Mouse (Mus musculus) cerebellum, adult 2 months (tissue): ENCODE results near the gene Anks4b.

Source experiments
- CTCF ChIP-seq: fragments of 200-500 bp; IDR thresholded peaks from 2 replicates; pipeline ENCODE4 v1.5.1; 2011; ENCODE audit warnings: low read depth, mild to moderate bottlenecking, control low read depth, low read length, moderate library complexity, borderline replicate concordance; ENCODE audit not compliant: insufficient read depth
- POLR2A ChIP-seq: fragments of 200-500 bp; IDR thresholded peaks from 2 replicates; pipeline ENCODE4 v1.6.1; 2011; ENCODE audit warnings: low read length, control low read depth, borderline replicate concordance; ENCODE audit not compliant: insufficient read depth

- TF ChIP-seq CTCF (no peak), POLR2A (no peak)
Measured at GRCm38 (mm10) chr7:120128951-120129350, 44.7 kb upstream of the Anks4b start.
